In the genomic region with DNA sequence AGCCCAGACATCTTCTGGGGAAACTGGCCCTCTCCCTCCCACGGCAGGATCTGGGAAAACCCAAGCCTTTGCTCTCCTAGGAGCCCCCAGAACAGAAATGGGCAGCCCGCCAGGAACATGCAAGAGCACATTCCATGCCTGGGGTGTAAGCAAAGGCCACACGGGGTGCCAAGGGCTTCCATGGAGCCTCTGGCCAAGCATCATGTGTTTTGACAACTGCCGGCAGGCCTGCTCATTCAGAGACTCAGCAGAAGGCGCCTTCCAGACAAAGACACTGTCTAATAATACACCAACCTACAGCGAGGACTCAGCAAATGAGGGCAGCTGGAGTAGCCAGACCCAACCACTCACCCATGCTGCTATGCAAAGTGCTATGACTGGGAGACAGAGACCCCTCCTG, we compare ENCODE assay signal across 8 mouse cellular contexts. TPM values are rescaled to one million over a fixed set of nuclear protein-coding genes. Genes with fewer than 3 reads are reported as not detected.
DNase-seq lines count a peak whose midpoint lies in the region; ATAC-seq lines count a peak whose summit lies in the region.

No protein-coding gene starts in this region.

- H3K4me3 ChIP-seq in intestine, embryonic 15.5 days (replicated peaks), result no peak overlapping the region
- no peak overlapping the region for H3K4me3 ChIP-seq in liver, embryonic 13.5 days (replicated peaks)

- H3K27ac ChIP-seq in intestine, embryonic 15.5 days, result peak overlapping the region; percentile 86
- peak overlapping the region; percentile 25 for H3K27ac ChIP-seq in liver, embryonic 13.5 days

- no peaks in the 10 kb centered on the region for H3K9me3 ChIP-seq in intestine, embryonic 15.5 days
- H3K9me3 ChIP-seq in liver, embryonic 13.5 days (replicated peaks), result no peaks in the 10 kb centered on the region

- no peak overlapping the region for H3K9ac ChIP-seq in intestine, embryonic 15.5 days
- 0 out of 2 replicates have a peak overlapping the region, but pooled peaks have one; percentile 19 for H3K9ac ChIP-seq in liver, embryonic 13.5 days

- DNase-seq in right cerebral cortex, postnatal 4 days, result peak; percentile 78
- no peak for DNase-seq in right cerebral cortex, adult 18-20 months
- peak; percentile 65 to 68 for DNase-seq in cerebellum, postnatal 25 days
- DNase-seq in gastrocnemius, postnatal 25 days, result peak; percentile 79
- DNase-seq in liver, embryonic 13.5 days, result no peak
- peak; percentile 83 for DNase-seq in ovary, postnatal 36 days (ENCODE audit: low spot score)
- DNase-seq in c-Kit-positive CD71-positive TER-119-positive erythroid progenitor cells, embryonic 14.5 days (ENCODE audit: low spot score), result no peak

- 0 out of 2 replicates have a peak overlapping the region, but pooled peaks have one; percentile 22 for H3K4me2 ChIP-seq in intestine, embryonic 15.5 days (replicated peaks)
- no peak overlapping the region for H3K4me2 ChIP-seq in liver, embryonic 13.5 days

- no peaks in the 10 kb centered on the region for H3K27me3 ChIP-seq in intestine, embryonic 15.5 days (replicated peaks)
- no peaks in the 10 kb centered on the region for H3K27me3 ChIP-seq in liver, embryonic 13.5 days

- H3K36me3 ChIP-seq in intestine, embryonic 15.5 days, result peaks cover 24% of the 10 kb centered on the region
- peaks cover 73% of the 10 kb centered on the region for H3K36me3 ChIP-seq in liver, embryonic 13.5 days

- WGBS in intestine, embryonic 15.5 days, result 26% methylated on average over 6 of the region's 6 CpGs
- 56% methylated on average over 6 of the region's 6 CpGs for WGBS in liver, embryonic 13.5 days (ENCODE audit: insufficient replicate concordance)

- peak; percentile 37 for ATAC-seq in intestine, embryonic 15.5 days
- no peak for ATAC-seq in liver, embryonic 13.5 days (ENCODE audit: low read depth)

- H3K4me1 ChIP-seq in intestine, embryonic 15.5 days (replicated peaks), result peaks cover 81% of the 10 kb centered on the region
- H3K4me1 ChIP-seq in liver, embryonic 13.5 days (replicated peaks), result peaks cover 83% of the 10 kb centered on the region

RNA-seq across cellular contexts. Expression of gene Capn12, which starts 38.6 kb away (rescaled TPM):
- total RNA-seq in gastrocnemius, postnatal 25 days (2021), result under 1 TPM in 1 of 2 experiments, not detected in 1; 0.10 TPM
- polyA plus RNA-seq in intestine, embryonic 15.5 days (2015; fragmentation: Nextera tagmentation; extraction: Ambion mirVana), result 0.30 TPM in 2 replicates
- 0.09 and 0.13 TPM in 2 replicates for polyA plus RNA-seq in liver, embryonic 13.5 days (2015; fragmentation: Nextera tagmentation; extraction: Ambion mirVana)

RNA-seq across cellular contexts. Expression of gene Actn4, which starts 42.3 kb away (rescaled TPM):
- total RNA-seq in gastrocnemius, postnatal 25 days (2021), result 10 to 100 TPM; 36.7 to 45.8 TPM
- 340 and 361 TPM in 2 replicates for polyA plus RNA-seq in intestine, embryonic 15.5 days (2015; fragmentation: Nextera tagmentation; extraction: Ambion mirVana)
- 116 and 131 TPM in 2 replicates for polyA plus RNA-seq in liver, embryonic 13.5 days (2015; fragmentation: Nextera tagmentation; extraction: Ambion mirVana)

RNA-seq across cellular contexts. Expression of gene Lgals7, which starts 56.2 kb away (rescaled TPM):
- not detected for total RNA-seq in gastrocnemius, postnatal 25 days (2021)
- 0.98 and 1.4 TPM in 2 replicates for polyA plus RNA-seq in intestine, embryonic 15.5 days (2015; fragmentation: Nextera tagmentation; extraction: Ambion mirVana)
- 0.44 TPM in 1 of 2 replicates, not detected in the other for polyA plus RNA-seq in liver, embryonic 13.5 days (2015; fragmentation: Nextera tagmentation; extraction: Ambion mirVana)

Comparison
In these comparisons a context has a peak if more than half of its experiments do, and no peak if none do; other contexts are left out.
1. DNase-seq: peak in right cerebral cortex, postnatal 4 days (single experiment), cerebellum, postnatal 25 days (2 of 2), gastrocnemius, postnatal 25 days (single experiment) and ovary, postnatal 36 days (single experiment); none in right cerebral cortex, adult 18-20 months (single experiment), liver, embryonic 13.5 days (single experiment) and c-Kit-positive CD71-positive TER-119-positive erythroid progenitor cells, embryonic 14.5 days (single experiment).